Mouse (Mus musculus) bone marrow, adult 2 months (tissue): ENCODE data around the gene Mmp15. TPM values are rescaled to one million over a fixed set of nuclear protein-coding genes. Genes with fewer than 3 reads are reported as not detected.

Experiments used
- H3K27ac ChIP-seq: fragments of 200-500 bp; 2 replicates; pipeline ENCODE4 v1.5.1; 2012; ENCODE audit warnings: low read depth, mild to moderate bottlenecking, control low read depth, inconsistent platforms, low read length; ENCODE audit not compliant: control insufficient read depth, poor library complexity, insufficient read depth
- H3K4me1 ChIP-seq: fragments of 200-500 bp; 2 replicates; pipeline ENCODE4 v1.6.1; 2011; ENCODE audit warnings: low read length; ENCODE audit not compliant: control insufficient read depth, insufficient read depth
- H3K4me3 ChIP-seq: fragments of 200-500 bp; replicated peaks from 2 replicates; pipeline ENCODE3; 2011; ENCODE audit warnings: mild to moderate bottlenecking, low read depth, low read length, control low read depth; ENCODE audit not compliant: control insufficient read depth
- CTCF ChIP-seq: fragments of 200-500 bp; IDR thresholded peaks from 2 replicates; pipeline ENCODE4 v1.5.1; 2011; ENCODE audit warnings: low read length, control low read depth; ENCODE audit not compliant: control insufficient read depth, insufficient read depth
- POLR2A ChIP-seq: fragments of 200-500 bp; IDR thresholded peaks from 2 replicates; pipeline ENCODE4 v1.6.1; 2011; ENCODE audit warnings: low read depth, mild to moderate bottlenecking, control low read depth, low read length, borderline replicate concordance; ENCODE audit not compliant: control insufficient read depth
- WGBS: fragments of 180-500 bp; shearing (Covaris S2); methylation state at CpG from one replicate; pipeline ENCODE4 v1.1.7; 2018; 5-methylcytosine and 5-hydroxymethylcytosine counted together
- polyA plus RNA-seq: library from polyadenylated mRNA; stranded (reverse); fragments of >200 nt; gene quantifications from 2 replicates; pipeline ENCODE4 v1.2.4, GENCODE M21; 2011; ENCODE audit warnings: low replicate concordance; ENCODE audit not compliant: missing spikeins, insufficient read depth, insufficient read length

Gene Mmp15
- polyA plus RNA-seq, 1 experiment: not detected

DNA sequence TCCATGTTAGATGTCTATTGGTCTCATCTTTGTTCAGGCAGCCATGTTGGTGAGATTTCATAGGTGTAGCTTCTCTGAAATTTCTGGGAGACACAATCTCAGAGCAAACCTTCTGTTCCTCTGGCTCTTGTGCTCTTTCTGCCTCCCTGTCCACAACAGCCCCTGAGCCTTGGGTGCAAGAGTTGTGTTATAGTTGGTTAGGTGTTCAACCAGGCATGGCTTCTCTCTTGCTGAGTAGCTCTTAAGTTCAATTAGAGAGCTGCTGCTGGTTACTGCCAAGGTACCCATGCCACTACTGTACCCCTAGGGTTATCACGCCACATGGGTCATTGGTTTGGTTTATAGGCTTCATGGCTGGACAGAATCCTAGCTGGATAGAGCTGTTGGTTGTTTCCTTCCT lies 36.7 kb upstream of the Mmp15 start:
- H3K27ac ChIP-seq: no peak overlapping the region
- TF ChIP-seq CTCF (no peak), POLR2A (no peak)
- no peak overlapping the region for H3K4me3 ChIP-seq
- WGBS: 82% methylated on average over 1 of the region's 1 CpGs
- no peaks in the 10 kb centered on the region for H3K4me1 ChIP-seq

GRCm38 (mm10) chr8:95320224-95321139 lies 31.6 kb upstream of the Mmp15 start:
- 4% methylated on average over 41 of the region's 41 CpGs for WGBS
- Histone ChIP-seq H3K4me1 (no peaks in the 10 kb centered on the region), H3K27ac (no peak overlapping the region), H3K4me3 (peak overlapping the region; percentile 27)
- no peak for TF ChIP-seq CTCF
- no peak for TF ChIP-seq POLR2A

DNA sequence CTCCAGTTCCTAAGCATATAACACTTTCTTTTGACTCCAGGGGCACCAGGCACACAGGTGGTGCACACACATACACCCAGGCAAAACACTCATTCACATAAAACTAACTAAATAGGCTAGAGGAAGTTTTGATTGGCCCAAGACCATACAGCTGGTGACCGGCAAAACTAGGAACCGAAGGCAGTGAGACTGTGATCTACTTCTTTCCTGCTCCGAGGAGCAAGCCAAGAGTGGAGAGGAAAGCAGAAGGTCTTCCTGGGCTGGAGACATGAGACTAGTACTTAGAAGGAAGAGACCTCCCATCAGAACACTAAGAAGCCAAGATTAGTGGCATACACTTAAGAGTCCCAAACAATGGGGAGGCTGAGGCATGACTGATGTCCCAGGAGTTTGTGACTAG lies 28.9 kb upstream of the Mmp15 start:
- no peak for TF ChIP-seq POLR2A
- no peak for TF ChIP-seq CTCF
- Histone ChIP-seq H3K4me1 (no peaks in the 10 kb centered on the region), H3K27ac (no peak overlapping the region), H3K4me3 (no peak overlapping the region)
- 75% methylated on average over 3 of the region's 3 CpGs for WGBS

GRCm38 (mm10) chr8:95324646-95325045 lies 27.4 kb upstream of the Mmp15 start:
- Histone ChIP-seq H3K4me1 (no peaks in the 10 kb centered on the region), H3K4me3 (no peak overlapping the region), H3K27ac (no peak overlapping the region)
- TF ChIP-seq POLR2A: no peak
- TF ChIP-seq CTCF: no peak
- 82% methylated on average over 5 of the region's 5 CpGs for WGBS

DNA sequence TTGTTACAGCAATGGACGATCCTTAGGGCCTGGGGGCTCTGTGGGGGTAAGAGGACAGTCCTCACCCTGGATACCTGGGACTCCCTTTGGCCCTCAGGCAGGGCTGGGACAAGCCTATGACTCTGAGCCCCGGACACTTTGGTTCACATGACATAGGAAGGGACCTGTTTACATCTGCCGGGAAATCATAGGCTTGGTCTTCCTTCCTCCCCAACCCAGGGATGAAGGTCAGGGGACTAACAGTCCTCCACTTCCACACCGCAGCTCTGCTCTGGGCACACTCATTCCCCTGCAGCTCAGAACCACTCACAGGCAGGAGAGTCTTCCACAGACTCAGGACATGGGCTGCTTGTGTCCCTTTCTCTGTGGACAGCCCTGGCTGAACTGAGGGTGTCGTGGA lies 25.2 kb upstream of the Mmp15 start:
- H3K27ac ChIP-seq: no peak overlapping the region
- H3K4me1 ChIP-seq: no peaks in the 10 kb centered on the region; the same call in 1 of the 2 replicates
- WGBS: 85% methylated on average over 5 of the region's 5 CpGs
- no peak overlapping the region for H3K4me3 ChIP-seq
- no peak for TF ChIP-seq CTCF

GRCm38 (mm10) chr8:95327866-95328465 lies 24.1 kb upstream of the Mmp15 start:
- Histone ChIP-seq H3K4me3 (no peak overlapping the region), H3K27ac (no peak overlapping the region), H3K4me1 (no peaks in the 10 kb centered on the region; the same call in 1 of the 2 replicates)
- 93% methylated on average over 46 of the region's 46 CpGs for WGBS
- TF ChIP-seq POLR2A (no peak), CTCF (no peak)

DNA sequence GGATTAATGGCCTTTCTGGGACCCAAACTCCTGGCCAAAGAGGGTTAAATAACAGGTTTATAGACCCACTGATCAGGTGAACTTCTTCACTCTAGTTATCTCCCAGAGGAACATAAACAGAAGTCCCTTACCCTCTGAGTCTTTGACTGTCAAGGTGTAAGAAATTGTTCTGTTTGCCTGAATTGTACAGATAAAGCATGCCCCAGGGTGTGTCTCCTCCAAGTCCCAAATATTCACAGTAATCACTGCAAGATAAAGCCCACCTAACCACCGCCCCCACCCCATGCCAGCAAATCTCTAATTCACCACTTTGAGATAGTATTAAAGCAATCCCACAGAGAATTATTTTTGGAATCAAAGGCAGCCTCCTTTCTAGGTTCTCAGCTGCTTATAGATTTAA lies 21.7 kb upstream of the Mmp15 start:
- TF ChIP-seq POLR2A (no peak), CTCF (no peak)
- Histone ChIP-seq H3K4me3 (no peak overlapping the region), H3K4me1 (no peaks in the 10 kb centered on the region; the same call in 1 of the 2 replicates), H3K27ac (no peak overlapping the region)
- 72% methylated on average over 1 of the region's 1 CpGs for WGBS

DNA sequence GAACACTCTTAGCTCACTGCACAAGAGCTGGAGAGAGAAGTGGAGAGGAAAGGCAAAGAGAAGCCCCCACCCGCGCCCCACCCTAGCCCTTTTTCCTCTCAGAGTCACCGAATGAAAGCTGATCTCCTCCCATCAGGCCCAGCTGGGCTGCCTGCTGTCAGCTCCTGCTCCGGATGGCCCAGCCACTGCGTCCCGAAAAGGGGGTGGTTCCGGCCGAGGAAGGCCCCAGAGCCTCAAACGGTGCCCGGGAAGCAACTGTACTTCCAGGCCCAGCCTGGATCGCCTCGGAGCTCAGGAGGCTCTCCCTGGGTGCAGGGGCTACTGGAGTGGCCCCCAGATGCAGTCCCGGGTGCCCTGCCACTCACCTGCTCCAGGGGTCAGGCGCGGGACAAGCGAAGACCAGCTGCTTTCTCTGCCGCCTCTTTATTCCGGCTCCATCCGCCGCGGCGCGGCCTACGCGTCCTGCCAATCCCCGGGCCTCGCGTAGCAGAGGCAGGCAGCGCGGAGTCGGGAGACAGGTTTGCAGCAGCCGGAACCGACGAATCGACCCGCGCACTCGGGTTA lies 20.8 kb upstream of the Mmp15 start:
- under 1% methylated on average over 38 of the region's 38 CpGs for WGBS
- Histone ChIP-seq H3K4me3 (peak overlapping the region; percentile 99), H3K4me1 (no peaks in the 10 kb centered on the region; the same call in 1 of the 2 replicates), H3K27ac (peak overlapping the region; percentile 100)
- TF ChIP-seq CTCF: no peak
